ENCODE assay signal across 21 mouse cellular contexts in genomic region chr8:91384389-91384788, GRCm38 (mm10).
DNase-seq lines count a peak whose midpoint lies in the region; ATAC-seq and TF ChIP-seq lines count a peak whose summit lies in the region.
"Had no signal": no experiment of that assay in that cellular context is flagged by ENCODE, and none has a peak within 500 bp of the region (broad histone marks: within the 10 kb centered on the region; RNA-seq: fewer than 3 reads in every experiment).

No protein-coding gene starts in this region.

- TF ChIP-seq POLR2A in lung, adult 2 months (IDR thresholded peaks at IDR 0.05; ENCODE audit: borderline replicate concordance, extremely low read depth, low read depth, low read length) = no peak

- H3K27ac ChIP-seq in gastrocnemius, adult 2 months = peak overlapping the region; percentile 35; the same call in 1 of the 2 replicates
- H3K27ac ChIP-seq in lung, embryonic 14.5 days (ENCODE audit: low read depth) = peak overlapping the region; percentile 63; the same call in 1 of the 2 replicates
- 0 out of 2 replicates have a peak overlapping the region, but pooled peaks have one; percentile 2 for H3K27ac ChIP-seq in embryonic facial prominence, embryonic 15.5 days (replicated peaks)
- H3K27ac ChIP-seq in stomach, embryonic 16.5 days (ENCODE audit: low read length) = peak overlapping the region; percentile 46; the same call in 1 of the 2 replicates
- no peak overlapping the region for H3K27ac ChIP-seq in neural tube, embryonic 15.5 days (replicated peaks)
- H3K27ac ChIP-seq: heart, embryonic 10.5 days; hindbrain, embryonic 12.5 days; limb, embryonic 10.5 days had no signal

- no peak overlapping the region for H3K4me2 ChIP-seq in lung, embryonic 14.5 days
- H3K4me2 ChIP-seq in embryonic facial prominence, embryonic 15.5 days (replicated peaks) = no peak overlapping the region
- no peak overlapping the region for H3K4me2 ChIP-seq in stomach, embryonic 16.5 days (ENCODE audit: low read depth, low read length)
- H3K4me2 ChIP-seq in neural tube, embryonic 15.5 days = no peak overlapping the region
- H3K4me2 ChIP-seq: hindbrain, embryonic 12.5 days had no signal

- DNase-seq in gastrocnemius, adult 2 months = no peak
- no peak for DNase-seq in gastrocnemius, postnatal 14 days
- DNase-seq in lung, embryonic 14.5 days = no peak
- no peak for DNase-seq in lung, adult 2 months
- DNase-seq: adrenal gland, postnatal 25 days; cerebellum, adult 11 months; cerebellum, postnatal 10 days; heart, postnatal 10 days; kidney, adult 8-10 months; kidney, postnatal 14 days; thymus, postnatal 14 days had no signal

- no peak for TF ChIP-seq CTCF in gastrocnemius, adult 2 months (IDR thresholded peaks at IDR 0.05)
- no peak for TF ChIP-seq CTCF in lung, embryonic 14.5 days (IDR thresholded peaks at IDR 0.05; ENCODE audit: low read depth)
- no peak for TF ChIP-seq CTCF in lung, adult 2 months (IDR thresholded peaks at IDR 0.05; ENCODE audit: insufficient read depth, low read length)

- intact Hi-C loops in gastrocnemius, adult 2 months (cut with DNase I) = loop anchor here (10.0 kb wide), 2 partner anchors 250 to 970 kb away; partner anchors contain the start of gene Irx5
- intact Hi-C loops in gastrocnemius, postnatal 14 days (cut with DNase I; ENCODE audit: low total_unique reads) = no loop called here

- no peaks in the 10 kb centered on the region for H3K36me3 ChIP-seq in lung, embryonic 14.5 days (ENCODE audit: insufficient read depth)
- H3K36me3 ChIP-seq in embryonic facial prominence, embryonic 15.5 days = no peaks in the 10 kb centered on the region
- no peaks in the 10 kb centered on the region for H3K36me3 ChIP-seq in stomach, embryonic 16.5 days (ENCODE audit: control insufficient read depth, insufficient read depth, low read length)
- H3K36me3 ChIP-seq in neural tube, embryonic 15.5 days = no peaks in the 10 kb centered on the region
- H3K36me3 ChIP-seq: forebrain, embryonic 12.5 days; heart, embryonic 10.5 days; hindbrain, embryonic 12.5 days; limb, embryonic 10.5 days had no signal

- H3K4me3 ChIP-seq in gastrocnemius, adult 2 months = no peak overlapping the region
- no peak overlapping the region for H3K4me3 ChIP-seq in lung, embryonic 14.5 days (ENCODE audit: low read depth, low read length)
- no peak overlapping the region for H3K4me3 ChIP-seq in lung, adult 2 months (replicated peaks; ENCODE audit: extremely low read depth, low read depth, low read length)
- H3K4me3 ChIP-seq in embryonic facial prominence, embryonic 15.5 days (replicated peaks) = no peak overlapping the region
- no peak overlapping the region for H3K4me3 ChIP-seq in stomach, embryonic 16.5 days (replicated peaks; ENCODE audit: low read length)
- no peak overlapping the region for H3K4me3 ChIP-seq in neural tube, embryonic 15.5 days (replicated peaks)
- H3K4me3 ChIP-seq: forebrain, embryonic 12.5 days; heart, embryonic 10.5 days; hindbrain, embryonic 12.5 days; limb, embryonic 10.5 days; megakaryocyte, embryonic 14.5 days had no signal

- ATAC-seq in lung, embryonic 14.5 days (ENCODE audit: insufficient read depth) = no peak
- ATAC-seq in embryonic facial prominence, embryonic 15.5 days (ENCODE audit: insufficient number of reproducible peaks, low FRiP score, low TSS enrichment, low read depth) = no peak
- no peak for ATAC-seq in stomach, embryonic 16.5 days (ENCODE audit: insufficient read depth, low FRiP score)
- no peak for ATAC-seq in neural tube, embryonic 15.5 days (ENCODE audit: low FRiP score)
- ATAC-seq: inflammation-experienced regulatory T-cells, adult 6 months had no signal

- WGBS in lung, embryonic 14.5 days = 71% methylated on average over 3 of the region's 3 CpGs
- WGBS in lung, adult 2 months = 78% methylated on average over 3 of the region's 3 CpGs
- 83% methylated on average over 3 of the region's 3 CpGs for WGBS in embryonic facial prominence, embryonic 15.5 days
- WGBS in stomach, embryonic 16.5 days = 75% methylated on average over 3 of the region's 3 CpGs
- 87% methylated on average over 3 of the region's 3 CpGs for WGBS in neural tube, embryonic 15.5 days

- H3K9me3 ChIP-seq in lung, embryonic 14.5 days (ENCODE audit: low read depth, low read length) = no peaks in the 10 kb centered on the region
- no peaks in the 10 kb centered on the region for H3K9me3 ChIP-seq in embryonic facial prominence, embryonic 15.5 days (replicated peaks)
- no peaks in the 10 kb centered on the region for H3K9me3 ChIP-seq in stomach, embryonic 16.5 days (replicated peaks; ENCODE audit: control insufficient read depth, low read length)
- H3K9me3 ChIP-seq in neural tube, embryonic 15.5 days (replicated peaks) = no peaks in the 10 kb centered on the region
- H3K9me3 ChIP-seq: forebrain, embryonic 12.5 days; heart, embryonic 10.5 days; hindbrain, embryonic 12.5 days; limb, embryonic 10.5 days had no signal

- no peak overlapping the region for H3K9ac ChIP-seq in lung, embryonic 14.5 days
- H3K9ac ChIP-seq in embryonic facial prominence, embryonic 15.5 days = no peak overlapping the region
- no peak overlapping the region for H3K9ac ChIP-seq in stomach, embryonic 16.5 days (ENCODE audit: low read length)
- H3K9ac ChIP-seq in neural tube, embryonic 15.5 days (replicated peaks) = no peak overlapping the region
- H3K9ac ChIP-seq: forebrain, embryonic 12.5 days; hindbrain, embryonic 12.5 days had no signal

- no peaks in the 10 kb centered on the region for H3K27me3 ChIP-seq in lung, embryonic 14.5 days (ENCODE audit: insufficient read depth, low read length)
- no peaks in the 10 kb centered on the region for H3K27me3 ChIP-seq in embryonic facial prominence, embryonic 15.5 days
- no peaks in the 10 kb centered on the region for H3K27me3 ChIP-seq in stomach, embryonic 16.5 days (ENCODE audit: control insufficient read depth, insufficient read depth, low read length)
- peaks cover 3% of the 10 kb centered on the region; the same call in 1 of the 2 replicates for H3K27me3 ChIP-seq in neural tube, embryonic 15.5 days (replicated peaks)
- H3K27me3 ChIP-seq: CH12.LX; megakaryocyte, embryonic 14.5 days had no signal

- H3K4me1 ChIP-seq in lung, embryonic 14.5 days (ENCODE audit: insufficient read depth) = peaks cover 20% of the 10 kb centered on the region
- peaks cover 3% of the 10 kb centered on the region; the same call in 1 of the 2 replicates for H3K4me1 ChIP-seq in lung, adult 2 months (ENCODE audit: control insufficient read depth, insufficient read depth, low read length)
- peaks cover 37% of the 10 kb centered on the region for H3K4me1 ChIP-seq in embryonic facial prominence, embryonic 15.5 days
- peaks cover 21% of the 10 kb centered on the region for H3K4me1 ChIP-seq in stomach, embryonic 16.5 days (ENCODE audit: control insufficient read depth, insufficient read depth, low read length)
- peaks cover 28% of the 10 kb centered on the region for H3K4me1 ChIP-seq in neural tube, embryonic 15.5 days
